Mouse (Mus musculus) spleen, adult 2 months (tissue): ENCODE measurements around the gene Otp. TPM values are rescaled to one million over a fixed set of nuclear protein-coding genes. Genes with fewer than 3 reads are reported as not detected.

ENCODE experiments used
- DNase-seq, 2 experiments: peaks; one replicate each; pipeline versions ENCODE4 v3.0.0 to v3.0.0-alpha.2; 2012 to 2021; ENCODE audit warnings: low spot score in 2 of 2, low read depth in 1 of 2
- H3K27ac ChIP-seq: fragments of 200-500 bp; 2 replicates; pipeline ENCODE4 v1.5.1; 2012; ENCODE audit warnings: low read length, inconsistent platforms; ENCODE audit not compliant: insufficient read depth
- H3K27me3 ChIP-seq: fragments of 200-500 bp; 2 replicates; pipeline ENCODE4 v1.6.1; 2012; ENCODE audit warnings: mild to moderate bottlenecking, moderate library complexity, low read length, inconsistent platforms; ENCODE audit not compliant: control insufficient read depth, insufficient read depth
- H3K36me3 ChIP-seq: fragments of 200-500 bp; 2 replicates; pipeline ENCODE4 v1.6.1; 2012; ENCODE audit warnings: mild to moderate bottlenecking, low read length, inconsistent platforms; ENCODE audit not compliant: control insufficient read depth, insufficient read depth
- H3K4me1 ChIP-seq: fragments of 200-500 bp; 2 replicates; pipeline ENCODE4 v1.6.1; 2011; ENCODE audit warnings: inconsistent platforms; ENCODE audit not compliant: control insufficient read depth, insufficient read depth, insufficient read length
- H3K4me3 ChIP-seq: fragments of 200-500 bp; 2 replicates; pipeline ENCODE4 v1.5.1; 2011; ENCODE audit warnings: mild to moderate bottlenecking, inconsistent platforms; ENCODE audit not compliant: insufficient read depth, insufficient read length; ENCODE audit errors: extremely low read depth
- CTCF ChIP-seq: fragments of 200-500 bp; IDR thresholded peaks from 2 replicates; pipeline ENCODE4 v1.5.1; 2011; ENCODE audit warnings: mild to moderate bottlenecking, inconsistent platforms; ENCODE audit not compliant: insufficient read depth, insufficient read length, insufficient replicate concordance; ENCODE audit errors: extremely low read depth
- POLR2A ChIP-seq: fragments of 200-500 bp; IDR thresholded peaks from 2 replicates; pipeline ENCODE4 v1.6.1; 2011; ENCODE audit warnings: low read depth, low read length, inconsistent platforms
- WGBS: fragments of 180-500 bp; shearing (Covaris S2); methylation state at CpG from one replicate; pipeline ENCODE4 v1.1.7; 2018; 5-methylcytosine and 5-hydroxymethylcytosine counted together
- polyA plus RNA-seq: library from polyadenylated mRNA; depleted of rRNA; stranded (reverse); fragments of >200 nt; gene quantifications from 2 replicates; pipeline ENCODE4 v1.2.3, GENCODE M21; 2012; rRNA removed

Gene Otp
- polyA plus RNA-seq, 1 experiment: not detected

GRCm38 (mm10) chr13:94912961-94913360, 37.6 kb downstream of the Otp start:
- no peak for DNase-seq
- TF ChIP-seq CTCF (no peak), POLR2A (no peak)
- H3K4me1 ChIP-seq: no peaks in the 10 kb centered on the region
- WGBS: 38% methylated on average over 11 of the region's 11 CpGs
- H3K27ac ChIP-seq: no peak overlapping the region
- no peaks in the 10 kb centered on the region for H3K27me3 ChIP-seq
- H3K4me3 ChIP-seq: no peak overlapping the region
- no peaks in the 10 kb centered on the region for H3K36me3 ChIP-seq

- no peak for TF ChIP-seq CTCF
- no peak for TF ChIP-seq POLR2A
- Histone ChIP-seq H3K27ac (no peak overlapping the region), H3K4me3 (no peak overlapping the region), H3K4me1 (no peaks in the 10 kb centered on the region), H3K27me3 (no peaks in the 10 kb centered on the region), H3K36me3 (no peaks in the 10 kb centered on the region)
- 64% methylated on average over 5 of the region's 5 CpGs for WGBS
- no peak for DNase-seq
Observed at GRCm38 (mm10) chr13:94915654-94916053, 40.3 kb downstream of the Otp start.

- no peaks in the 10 kb centered on the region for H3K4me1 ChIP-seq
- WGBS: 53% methylated on average over 3 of the region's 3 CpGs
- H3K36me3 ChIP-seq: no peaks in the 10 kb centered on the region
- TF ChIP-seq POLR2A (no peak), CTCF (no peak)
- H3K27me3 ChIP-seq: no peaks in the 10 kb centered on the region
- DNase-seq: no peak
- no peak overlapping the region for H3K4me3 ChIP-seq
- no peak overlapping the region for H3K27ac ChIP-seq
Observed at GRCm38 (mm10) chr13:94928086-94928485, 52.7 kb downstream of the Otp start.

Other genes with a start within 250 kb of the Otp start
- gene Tbca, start 86.7 kb upstream of the Otp start, polyA plus RNA-seq: 2.6 and 3.7 TPM in 2 replicates
- gene Wdr41, start 100.7 kb downstream of the Otp start, polyA plus RNA-seq: 5.8 and 6.5 TPM in 2 replicates